Mouse (Mus musculus) limb, embryonic 14.5 days (tissue): ENCODE results near the gene Eif4enif1. TPM values are rescaled to one million over a fixed set of nuclear protein-coding genes. Genes with fewer than 3 reads are reported as not detected.
A peak's percentile ranks its signal among the peaks of the same experiment; 100 is the strongest.
"Not testable (repeated sequence)": the region's sequence is repeated elsewhere in the genome, so short reads cannot be mapped to it uniquely, and the experiment has no call there.

Source experiments
- ATAC-seq: fragments of 200-750 bp; cut with Nextera tagmentation; 2 replicates; pipeline ENCODE4 v1.8.0; 2017; ENCODE audit warnings: low read depth, moderate number of reproducible peaks, moderate TSS enrichment; ENCODE audit not compliant: low FRiP score
- DNase-seq: peaks from one replicate; pipeline ENCODE4 v3.0.0-alpha.2; 2015; ENCODE audit warnings: low spot score
- H3K27ac ChIP-seq: fragments of 300-500 bp; sonication (generic); replicated peaks from 2 replicates; pipeline ENCODE4 v1.5.1; 2014; ENCODE audit warnings: low read depth, mild to moderate bottlenecking, low read length, moderate library complexity, mixed read lengths
- H3K27me3 ChIP-seq: fragments of 300-500 bp; sonication (generic); 2 replicates; pipeline ENCODE4 v1.6.1; 2014; ENCODE audit warnings: low read length, mixed read lengths; ENCODE audit not compliant: control insufficient read depth, insufficient read depth
- H3K36me3 ChIP-seq: fragments of 300-500 bp; sonication (generic); 2 replicates; pipeline ENCODE4 v1.6.1; 2014; ENCODE audit warnings: mild to moderate bottlenecking, low read length, moderate library complexity, mixed read lengths; ENCODE audit not compliant: control insufficient read depth, insufficient read depth
- H3K4me1 ChIP-seq: fragments of 300-500 bp; sonication (generic); 2 replicates; pipeline ENCODE4 v1.6.1; 2014; ENCODE audit warnings: antibody characterized with exemption, low read length, mixed read lengths; ENCODE audit not compliant: control insufficient read depth, insufficient read depth
- H3K4me2 ChIP-seq: fragments of 300-500 bp; sonication (generic); replicated peaks from 2 replicates; pipeline ENCODE4 v1.6.1; 2014; ENCODE audit warnings: low read depth, mild to moderate bottlenecking, low read length, moderate library complexity; ENCODE audit not compliant: severe bottlenecking
- H3K4me3 ChIP-seq: fragments of 300-500 bp; sonication (generic); replicated peaks from 2 replicates; pipeline ENCODE4 v1.5.1; 2014; ENCODE audit warnings: low read length
- H3K9ac ChIP-seq: fragments of 300-500 bp; sonication (generic); 2 replicates; pipeline ENCODE4 v1.6.1; 2014; ENCODE audit warnings: mild to moderate bottlenecking, low read depth, low read length, moderate library complexity; ENCODE audit not compliant: severe bottlenecking
- H3K9me3 ChIP-seq: fragments of 300-500 bp; sonication (generic); 2 replicates; pipeline ENCODE4 v1.6.1; 2016; ENCODE audit warnings: low read length; ENCODE audit not compliant: control insufficient read depth
- POLR2A ChIP-seq: fragments of 200-500 bp; IDR thresholded peaks from 2 replicates; pipeline ENCODE4 v1.8.0; 2012; ENCODE audit warnings: inconsistent platforms, mild to moderate bottlenecking, moderate library complexity, borderline replicate concordance; ENCODE audit not compliant: insufficient read depth, insufficient read length; ENCODE audit errors: extremely low read depth
- WGBS: fragments of 180-500 bp; shearing (Covaris S2); extraction: QIAGEN DNeasy Blood & Tissue Kit; methylation state at CpG from one replicate; pipeline ENCODE4 v1.1.7; 2014; 5-methylcytosine and 5-hydroxymethylcytosine counted together
- polyA plus RNA-seq, 2 experiments: library from polyadenylated mRNA; depleted of rRNA in 1 of 2; stranded (reverse) in 1 of 2; unstranded in 1 of 2; fragments of >200 nt; fragmentation: Nextera tagmentation in 1 of 2; extraction: Ambion mirVana in 1 of 2; gene quantifications; 2 replicates each; pipeline versions ENCODE4 v1.2.1 to v1.2.3; 2012 to 2014

Gene Eif4enif1
- polyA plus RNA-seq, 2 experiments = 55.9 to 87.8 TPM

DNA sequence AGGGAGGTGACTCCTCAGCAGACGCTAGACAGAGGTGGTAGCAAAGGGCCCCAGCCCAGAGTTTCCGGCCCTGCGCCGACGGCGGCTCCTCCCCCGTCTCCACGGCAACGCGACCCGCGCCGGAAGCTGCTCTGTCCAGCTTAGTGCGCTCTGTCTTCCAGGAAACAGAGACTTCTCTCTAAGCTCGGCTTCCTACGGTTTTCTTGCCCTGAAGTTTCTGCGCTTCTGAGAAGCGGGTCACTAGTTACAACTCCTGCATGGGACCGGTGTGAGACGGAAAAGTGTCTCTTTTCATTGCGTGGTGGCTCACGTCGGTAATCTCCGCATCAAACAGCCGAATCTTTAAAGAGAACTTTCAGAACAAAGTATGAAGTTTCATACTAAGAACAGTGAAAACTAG is 8.8 kb upstream of the Eif4enif1 start, which contains the start of gene Sfi1:
TSS of gene Sfi1 (minus strand) at position 101 of the 400 bp plus-strand sequence.
- WGBS = 86% methylated on average over 25 of the region's 25 CpGs
- DNase-seq (no peak), ATAC-seq (no peak)
- Histone ChIP-seq H3K9ac (no peak within 1 kb of the TSS), H3K27ac (no peak within 1 kb of the TSS), H3K36me3 (no peaks in the 10 kb centered on the region), H3K4me1 (no peaks in the 10 kb centered on the region), H3K4me3 (no peak within 1 kb of the TSS), H3K9me3 (no peaks in the 10 kb centered on the region), H3K27me3 (no peaks in the 10 kb centered on the region), H3K4me2 (no peak within 1 kb of the TSS)
- TF ChIP-seq POLR2A = no peak

DNA sequence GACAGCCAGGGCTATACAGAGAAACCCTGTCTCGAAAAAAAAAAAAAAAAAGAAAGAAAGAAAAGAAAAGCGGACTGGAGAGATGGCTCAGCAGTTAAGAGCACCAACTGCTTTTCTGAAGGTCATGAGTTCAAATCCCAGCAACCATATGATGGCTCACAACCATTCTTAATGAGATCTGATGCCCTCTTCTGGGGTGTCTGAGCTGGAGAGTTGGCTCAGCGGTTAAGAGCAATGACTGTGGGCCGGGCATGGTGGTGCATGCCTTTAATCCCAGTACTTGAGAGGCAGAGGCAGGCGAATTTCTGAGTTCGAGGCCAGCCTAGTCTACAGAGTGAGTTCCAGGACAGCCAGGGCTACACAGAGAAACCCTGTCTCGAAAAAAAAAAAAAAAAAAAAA is 1.6 kb upstream of the Eif4enif1 start:
- not testable (repeated sequence) for H3K4me1 ChIP-seq, H3K4me2 ChIP-seq, H3K4me3 ChIP-seq, ATAC-seq, H3K27ac ChIP-seq, H3K27me3 ChIP-seq, DNase-seq, H3K9ac ChIP-seq, H3K9me3 ChIP-seq
- 91% methylated on average over 6 of the region's 7 CpGs for WGBS
- peaks cover 10% of the 10 kb centered on the region; the same call in 1 of the 2 replicates for H3K36me3 ChIP-seq

DNA sequence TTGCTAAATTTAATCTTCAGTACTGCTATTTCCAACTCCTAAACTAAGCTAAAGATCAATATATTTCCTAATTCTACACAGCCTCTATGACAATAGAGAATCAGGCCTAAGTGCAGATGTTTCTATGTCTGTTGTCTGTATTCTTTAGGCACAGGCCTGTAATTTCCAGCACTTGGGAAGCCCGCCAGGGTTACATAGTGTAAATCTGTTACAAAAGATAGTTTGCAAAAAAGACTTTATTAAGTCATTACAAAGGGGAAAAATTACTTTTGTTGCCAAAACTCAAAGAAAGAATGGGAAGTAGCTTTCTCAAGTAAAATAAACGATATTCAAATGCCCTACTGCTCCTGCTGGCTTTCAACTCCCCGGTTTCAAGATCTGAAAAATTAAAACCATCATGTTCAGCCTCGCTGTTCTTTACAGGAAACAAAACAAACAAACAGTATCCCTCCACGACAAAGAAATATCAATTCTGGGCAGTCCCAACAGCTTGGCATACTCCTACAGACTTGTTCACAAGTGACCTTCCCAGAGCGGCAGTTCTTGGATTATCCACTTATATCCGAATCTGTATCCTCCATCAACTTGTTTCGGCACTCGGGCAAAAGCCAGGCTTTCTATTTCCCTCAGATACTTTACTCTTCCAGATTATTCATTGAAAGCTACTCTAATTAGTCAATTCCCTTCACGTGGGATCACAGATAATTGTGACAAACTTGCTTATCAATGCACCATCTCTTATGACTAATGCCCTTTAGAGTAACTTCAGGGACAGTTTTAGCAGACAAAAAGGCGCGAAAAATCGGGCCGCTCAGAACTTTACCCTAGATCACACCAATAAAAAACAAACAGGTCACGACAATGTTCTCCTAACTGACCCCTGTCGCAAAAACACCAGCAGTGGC is 614 bp upstream of the Eif4enif1 start:
- 6% methylated on average over 16 of the region's 16 CpGs for WGBS

DNA sequence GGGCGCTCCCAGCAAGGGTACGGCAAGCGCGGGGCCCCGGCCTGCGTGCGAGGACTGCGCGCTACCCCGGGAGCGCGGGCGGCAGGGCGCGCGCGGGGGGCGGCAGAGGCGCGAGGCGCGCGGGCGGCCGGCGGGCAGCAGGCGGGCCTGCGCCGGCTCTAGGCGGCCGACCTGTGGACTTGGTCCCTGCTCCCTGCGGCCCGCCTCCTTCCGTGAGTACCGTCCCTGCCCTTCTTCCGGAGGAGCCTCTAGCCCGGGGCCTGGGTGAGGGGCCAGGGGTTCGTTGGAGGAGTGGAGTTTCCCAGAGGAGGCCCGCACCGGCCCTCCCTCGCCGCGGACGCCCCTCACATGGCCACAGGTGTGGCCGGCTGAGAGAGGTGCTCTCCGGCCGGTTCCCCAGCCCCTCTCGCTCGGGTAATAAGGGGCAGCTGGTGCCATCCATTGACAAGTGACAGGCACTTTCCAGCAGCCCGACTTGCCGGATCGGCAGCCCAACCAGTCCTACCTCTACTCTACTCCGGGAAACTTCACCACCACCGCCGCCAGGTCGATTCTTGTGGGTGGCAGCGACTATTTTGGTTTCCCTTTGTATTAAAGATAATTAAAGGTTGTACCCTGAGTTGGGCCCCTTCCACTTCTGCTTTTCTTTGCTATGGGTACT is 719 bp downstream of the Eif4enif1 start:
- H3K27me3 ChIP-seq = no peaks in the 10 kb centered on the region
- no peaks in the 10 kb centered on the region for H3K4me1 ChIP-seq
- ATAC-seq = peak; percentile 21
- peaks cover 33% of the 10 kb centered on the region for H3K36me3 ChIP-seq
- peak; percentile 7 for DNase-seq
- H3K9me3 ChIP-seq = no peaks in the 10 kb centered on the region
- no peak for TF ChIP-seq POLR2A
- under 1% methylated on average over 12 of the region's 57 CpGs for WGBS
- peak overlapping the region; percentile 49 for H3K9ac ChIP-seq
- H3K4me2 ChIP-seq = peak overlapping the region; percentile 27
- peak overlapping the region; percentile 11 for H3K27ac ChIP-seq
- peak overlapping the region; percentile 38 for H3K4me3 ChIP-seq

More for the DNA sequence above, 614 bp upstream of the Eif4enif1 start:
- ATAC-seq (no peak), DNase-seq (peak; percentile 12)
- Histone ChIP-seq H3K9ac (peak overlapping the region; percentile 49), H3K4me3 (peak overlapping the region; percentile 38), H3K4me1 (no peaks in the 10 kb centered on the region), H3K4me2 (peak overlapping the region; percentile 10), H3K9me3 (no peaks in the 10 kb centered on the region), H3K36me3 (peaks cover 20% of the 10 kb centered on the region), H3K27me3 (no peaks in the 10 kb centered on the region), H3K27ac (no peak overlapping the region)
- no peak for TF ChIP-seq POLR2A

DNA sequence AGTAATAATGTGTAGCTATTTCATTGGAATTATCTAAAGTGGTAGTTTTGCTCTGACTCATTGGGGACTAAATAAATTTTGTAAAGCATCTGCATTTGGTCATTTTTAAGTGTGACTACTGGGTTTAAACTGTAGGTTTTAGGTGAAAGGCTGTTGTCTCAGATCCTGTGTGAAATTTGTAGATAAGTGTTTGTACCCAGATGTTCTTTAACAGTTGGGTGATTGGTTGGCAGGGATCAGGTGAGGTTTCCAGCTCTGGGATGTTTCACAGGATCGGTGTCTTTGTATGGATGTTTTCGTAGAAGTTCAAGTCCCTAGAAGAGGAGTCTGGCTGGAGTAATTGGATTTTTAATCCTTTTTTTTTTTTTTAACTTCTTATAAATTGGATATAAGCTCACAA is 1.6 kb downstream of the Eif4enif1 start:
- Histone ChIP-seq H3K4me3 (peak overlapping the region; percentile 38), H3K9ac (no peak overlapping the region), H3K4me1 (no peaks in the 10 kb centered on the region), H3K36me3 (peaks cover 39% of the 10 kb centered on the region), H3K27ac (no peak overlapping the region), H3K4me2 (peak overlapping the region; percentile 27), H3K9me3 (no peaks in the 10 kb centered on the region), H3K27me3 (no peaks in the 10 kb centered on the region)
- ATAC-seq (no peak), DNase-seq (no peak)
- WGBS = 84% methylated on average over 2 of the region's 2 CpGs
- no peak for TF ChIP-seq POLR2A
